Mouse (Mus musculus): ENCODE results near the gene Mpped2. TPM values are rescaled to one million over a fixed set of nuclear protein-coding genes. Genes with fewer than 3 reads are reported as not detected.

The Mpped2 gene
- total RNA-seq, 2 experiments from 2014 or later, result 40.4 to 41.7 TPM

GRCm38 (mm10) chr2:106744601-106745000, 51.5 kb downstream of the Mpped2 start:
- no peak for DNase-seq (ENCODE audit: low spot score in 2 of 2)

- no peak for DNase-seq (ENCODE audit: low spot score in 2 of 2)
Measured at GRCm38 (mm10) chr2:106745364-106745763, 52.3 kb downstream of the Mpped2 start.

GRCm38 (mm10) chr2:106746211-106746610, 53.1 kb downstream of the Mpped2 start:
- peak in 1 of 2 experiments; percentile 43 for DNase-seq (ENCODE audit: low spot score in 2 of 2)

- no peak for DNase-seq (ENCODE audit: low spot score in 2 of 2)
Measured at GRCm38 (mm10) chr2:106746905-106747304, 53.8 kb downstream of the Mpped2 start.

- peak; percentile 39 to 67 for DNase-seq (ENCODE audit: low spot score in 2 of 2)
Measured at GRCm38 (mm10) chr2:106747342-106747741, 54.3 kb downstream of the Mpped2 start.

GRCm38 (mm10) chr2:106750878-106751277, 57.8 kb downstream of the Mpped2 start:
- no peak for DNase-seq (ENCODE audit: low spot score in 2 of 2)

GRCm38 (mm10) chr2:106753703-106754102, 60.6 kb downstream of the Mpped2 start:
- DNase-seq (ENCODE audit: low spot score in 2 of 2), result no peak

- no peak for DNase-seq (ENCODE audit: low spot score in 2 of 2)
Measured at GRCm38 (mm10) chr2:106754696-106755095, 61.6 kb downstream of the Mpped2 start.

- no peak for DNase-seq (ENCODE audit: low spot score in 2 of 2)
Measured at GRCm38 (mm10) chr2:106756354-106757103, 63.5 kb downstream of the Mpped2 start.

GRCm38 (mm10) chr2:106762920-106763319, 69.9 kb downstream of the Mpped2 start:
- DNase-seq (ENCODE audit: low spot score in 2 of 2), result no peak

- DNase-seq (ENCODE audit: low spot score in 2 of 2), result no peak
Measured at GRCm38 (mm10) chr2:106769236-106769635, 76.2 kb downstream of the Mpped2 start.

- no peak for DNase-seq (ENCODE audit: low spot score in 2 of 2)
Measured at GRCm38 (mm10) chr2:106772643-106773042, 79.6 kb downstream of the Mpped2 start.

GRCm38 (mm10) chr2:106774251-106775196, 81.5 kb downstream of the Mpped2 start:
- DNase-seq (ENCODE audit: low spot score in 2 of 2), result no peak

- DNase-seq (ENCODE audit: low spot score in 2 of 2), result no peak
Measured at GRCm38 (mm10) chr2:106775994-106776393, 82.9 kb downstream of the Mpped2 start.

GRCm38 (mm10) chr2:106778861-106779516, 85.9 kb downstream of the Mpped2 start:
- DNase-seq (ENCODE audit: low spot score in 2 of 2), result no peak

- no peak for DNase-seq (ENCODE audit: low spot score in 2 of 2)
Measured at GRCm38 (mm10) chr2:106781181-106782179, 88.4 kb downstream of the Mpped2 start.

- DNase-seq (ENCODE audit: low spot score in 2 of 2), result peak in 1 of 2 experiments; percentile 41
Measured at GRCm38 (mm10) chr2:106783311-106783710, 90.2 kb downstream of the Mpped2 start.

GRCm38 (mm10) chr2:106788055-106788454, 95.0 kb downstream of the Mpped2 start:
- no peak for DNase-seq (ENCODE audit: low spot score in 2 of 2)

- DNase-seq (ENCODE audit: low spot score in 2 of 2), result no peak
Measured at GRCm38 (mm10) chr2:106788573-106788972, 95.5 kb downstream of the Mpped2 start.

GRCm38 (mm10) chr2:106789694-106790328, 96.7 kb downstream of the Mpped2 start:
- no peak for DNase-seq (ENCODE audit: low spot score in 2 of 2)

Measured in layer of hippocampus, adult 18-20 months (tissue).